Mouse (Mus musculus) 3T3-L1 (cell line): ENCODE results near the gene Nat14.
"Not testable (repeated sequence)": the region's sequence is repeated elsewhere in the genome, so short reads cannot be mapped to it uniquely, and the experiment has no call there.

Experiments
- DNase-seq: peaks from one replicate; pipeline ENCODE4 v3.0.0-alpha.2; 2015; ENCODE audit warnings: low read depth, low spot score

Gene Nat14

GRCm38 (mm10) chr7:4921824-4922482 is at the start of gene Nat14:
Gene Nat14 (plus strand): TSS chr7:4922028.
- DNase-seq, result no peak

- DNase-seq, result peak; percentile 92
Measured at GRCm38 (mm10) chr7:4876753-4877221, 45.0 kb upstream of the Nat14 start, which contains the start of gene Isoc2a. Gene Isoc2a (plus strand): TSS chr7:4877153.

DNA sequence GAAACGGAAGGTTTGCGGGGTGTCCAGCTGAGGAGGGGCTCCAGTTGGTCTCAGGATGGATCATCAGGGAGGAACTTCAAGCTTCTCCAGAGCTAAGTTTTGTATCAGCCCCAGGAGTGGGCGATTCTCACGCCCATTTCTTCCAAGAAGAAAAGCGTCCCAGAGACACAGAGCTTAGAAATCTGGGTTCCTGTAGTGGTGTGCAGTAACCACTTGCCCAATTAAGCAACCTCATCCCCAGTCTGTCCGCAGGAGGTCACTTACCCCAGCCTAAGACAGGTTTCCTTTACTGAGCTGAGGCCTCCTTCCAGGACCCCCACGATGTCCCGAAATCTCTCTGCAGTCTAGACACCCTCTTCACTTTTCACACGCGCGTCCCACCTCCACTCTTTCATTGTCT is 44.6 kb upstream of the Nat14 start:
- DNase-seq, result no peak

GRCm38 (mm10) chr7:4878186-4878585 is 43.6 kb upstream of the Nat14 start:
- DNase-seq, result peak; percentile 34

- DNase-seq, result not testable (repeated sequence)
Measured at GRCm38 (mm10) chr7:4879036-4879435, 42.8 kb upstream of the Nat14 start.

DNA sequence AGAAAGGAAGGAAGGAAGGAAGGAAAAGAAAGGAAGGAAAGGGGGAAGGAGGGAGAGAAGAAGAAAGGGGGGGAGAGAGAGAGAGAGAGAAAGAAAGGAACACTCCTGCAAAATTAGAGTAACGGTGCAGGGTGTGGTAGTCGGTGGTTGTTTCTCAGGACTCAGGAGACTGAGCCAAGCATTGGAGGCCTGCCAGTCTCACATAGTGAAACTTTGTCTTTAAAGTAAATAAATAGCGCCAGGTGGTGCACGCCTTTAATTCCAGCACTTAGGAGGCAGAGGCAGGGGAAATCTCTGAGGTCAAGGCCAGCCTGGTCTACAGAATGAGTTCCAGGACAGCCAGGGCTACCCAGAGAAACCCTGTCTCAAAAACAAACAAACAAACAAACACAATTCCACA is 35.1 kb upstream of the Nat14 start:
- DNase-seq, result peak; percentile 35

DNA sequence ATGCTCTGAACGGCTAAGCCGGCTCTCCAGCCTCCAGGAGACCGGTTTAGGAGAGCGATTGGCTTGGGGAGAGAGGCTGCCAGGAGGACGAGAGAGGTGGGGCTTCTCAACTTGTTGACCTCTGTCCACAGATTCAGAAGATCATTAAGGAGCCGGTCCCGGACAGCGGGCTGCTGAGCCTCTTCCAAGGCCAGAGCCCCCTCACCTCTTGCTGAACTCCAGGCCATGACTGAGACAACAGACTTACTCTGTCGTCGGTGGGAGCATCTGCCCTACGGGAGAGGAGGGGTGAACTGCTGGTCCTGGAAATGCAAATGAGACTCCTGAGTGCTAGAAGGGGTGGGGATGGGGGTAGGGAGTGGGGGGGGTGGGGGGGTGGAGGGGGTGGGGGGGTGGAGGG is 26.6 kb upstream of the Nat14 start:
- no peak for DNase-seq

- no peak for DNase-seq
Measured at GRCm38 (mm10) chr7:4898851-4899648, 22.8 kb upstream of the Nat14 start.

GRCm38 (mm10) chr7:4899649-4900522 is 21.9 kb upstream of the Nat14 start:
- no peak for DNase-seq

GRCm38 (mm10) chr7:4900523-4900851 is 21.3 kb upstream of the Nat14 start:
- DNase-seq, result no peak

DNA sequence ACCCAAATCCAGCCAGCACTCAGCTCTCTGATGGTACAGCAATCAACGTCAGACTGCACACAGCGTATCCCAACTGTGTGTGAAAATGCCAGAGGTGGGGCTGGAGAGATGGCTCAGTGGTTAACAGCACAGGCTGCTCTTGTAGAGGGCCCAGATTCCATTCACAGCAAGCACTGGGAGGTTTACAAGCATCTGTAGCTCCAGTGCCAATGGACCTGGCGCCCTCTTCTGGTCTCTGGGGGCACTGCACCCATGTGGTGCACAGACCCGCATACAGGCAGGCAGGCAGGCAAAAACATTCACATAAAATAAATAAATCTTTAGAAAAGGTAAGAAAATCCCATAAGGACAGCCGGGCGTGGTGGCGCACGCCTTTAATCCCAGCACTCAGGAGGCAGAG is 20.7 kb upstream of the Nat14 start:
- DNase-seq, result no peak

DNA sequence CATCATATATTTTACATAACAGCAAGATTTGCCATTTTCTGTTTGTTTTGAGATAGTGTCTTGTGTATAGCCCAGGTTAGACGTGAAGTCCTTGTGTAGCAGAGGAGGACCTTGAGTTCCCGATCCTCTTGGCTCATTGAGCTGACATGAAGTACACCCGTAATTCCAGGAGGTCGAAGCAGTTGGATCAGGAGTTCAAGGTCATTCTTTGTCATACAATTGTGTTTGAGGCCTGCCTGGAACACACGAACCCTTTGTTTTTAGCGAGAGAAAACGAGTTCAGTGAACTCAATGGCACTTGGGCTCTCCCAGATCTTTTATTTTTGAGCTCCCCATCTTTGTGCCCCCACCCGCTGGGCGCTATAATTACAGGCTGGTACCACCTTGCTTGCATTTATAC is 19.4 kb upstream of the Nat14 start:
- DNase-seq, result no peak

DNA sequence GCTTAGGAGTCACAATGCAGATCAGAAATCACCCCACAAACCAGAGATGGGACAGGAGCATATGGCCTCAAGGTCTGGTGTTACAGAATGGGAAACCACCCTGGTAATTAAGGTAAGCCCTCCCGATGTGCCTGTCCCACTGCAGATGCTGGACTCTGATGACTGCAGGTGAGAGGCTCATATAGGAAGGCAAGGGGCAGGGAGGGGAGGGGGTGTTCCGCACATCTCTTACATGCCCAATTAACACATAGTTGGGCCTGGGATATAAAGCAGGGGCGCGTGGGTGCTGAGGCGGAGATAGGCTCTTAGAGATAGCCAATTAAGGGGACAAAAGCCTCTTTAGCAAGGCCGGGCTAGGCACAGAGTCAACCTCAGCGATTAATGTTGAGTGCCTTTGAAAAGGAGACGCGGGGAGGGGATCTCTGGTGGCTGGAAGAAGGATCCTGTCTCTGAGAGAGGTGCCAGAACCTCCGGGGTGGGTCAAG is 15.3 kb upstream of the Nat14 start, which contains the start of gene Gm36210:
Gene Gm36210, minus strand, starts transcription at position 51 of the 485 bp plus-strand sequence.
- no peak for DNase-seq

- DNase-seq, result peak; percentile 50
Measured at GRCm38 (mm10) chr7:4911561-4911960, 10.3 kb upstream of the Nat14 start.

- DNase-seq, result peak; percentile 58
Measured at GRCm38 (mm10) chr7:4912248-4912647, 9.6 kb upstream of the Nat14 start.

GRCm38 (mm10) chr7:4915007-4915665 is 6.7 kb upstream of the Nat14 start, which contains the start of gene Zfp628:
Gene Zfp628 (plus strand): TSS chr7:4915217.
- DNase-seq, result peak; percentile 91

DNA sequence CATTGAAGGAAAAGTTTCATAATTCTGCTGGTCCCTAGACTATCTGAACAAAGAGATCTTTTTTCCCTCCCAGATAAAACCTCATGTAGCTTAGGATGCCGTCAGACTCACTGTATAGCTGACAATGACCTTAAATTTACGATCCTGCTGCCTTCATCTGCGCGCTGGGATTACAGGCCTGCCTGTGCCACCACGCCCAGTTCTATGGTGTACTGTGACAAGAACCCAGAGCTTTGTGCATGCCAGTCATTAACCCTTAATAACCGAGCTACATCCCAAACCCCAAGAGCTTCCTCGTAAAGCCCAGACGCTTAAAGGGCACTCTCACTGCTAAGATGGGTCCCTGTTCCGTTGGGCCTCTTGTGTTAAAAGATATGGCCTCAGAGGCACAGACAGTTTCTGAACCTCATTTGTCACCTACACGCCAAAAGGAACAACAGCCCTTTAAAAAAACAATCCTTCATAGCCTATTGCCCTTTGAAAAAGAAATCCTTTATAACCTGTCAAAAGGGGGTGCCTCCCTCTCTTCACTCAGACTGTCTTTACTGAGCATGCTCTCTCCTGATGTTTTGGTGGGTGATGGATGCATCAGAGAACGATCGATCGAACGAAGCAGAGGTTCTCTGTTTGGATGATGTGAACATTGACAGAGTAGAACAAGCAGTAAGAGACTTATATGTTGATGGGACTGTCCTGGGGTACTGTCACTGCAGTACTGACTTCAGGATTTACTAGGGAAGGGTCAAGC is 6.0 kb upstream of the Nat14 start:
- peak; percentile 59 for DNase-seq

DNA sequence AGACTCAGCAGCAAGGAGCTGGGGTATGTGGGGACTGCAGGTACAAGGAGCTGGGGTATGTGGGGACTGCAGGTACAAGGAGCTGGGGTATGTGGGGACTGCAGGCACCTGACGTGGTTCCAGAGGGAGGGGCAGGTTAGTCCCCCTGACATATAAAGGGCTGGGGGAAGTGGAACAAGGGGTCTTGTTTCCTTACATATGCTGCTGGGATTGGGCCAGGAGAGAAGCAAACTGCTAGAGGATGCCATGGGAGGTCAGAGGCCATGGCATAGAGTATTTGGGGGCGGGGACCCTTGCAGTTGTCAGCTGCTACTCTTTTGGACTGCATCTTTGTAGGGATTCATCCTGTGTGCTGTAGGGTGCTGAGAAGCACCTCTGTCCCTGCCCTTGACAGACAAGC is 4.3 kb upstream of the Nat14 start:
- DNase-seq, result no peak

DNA sequence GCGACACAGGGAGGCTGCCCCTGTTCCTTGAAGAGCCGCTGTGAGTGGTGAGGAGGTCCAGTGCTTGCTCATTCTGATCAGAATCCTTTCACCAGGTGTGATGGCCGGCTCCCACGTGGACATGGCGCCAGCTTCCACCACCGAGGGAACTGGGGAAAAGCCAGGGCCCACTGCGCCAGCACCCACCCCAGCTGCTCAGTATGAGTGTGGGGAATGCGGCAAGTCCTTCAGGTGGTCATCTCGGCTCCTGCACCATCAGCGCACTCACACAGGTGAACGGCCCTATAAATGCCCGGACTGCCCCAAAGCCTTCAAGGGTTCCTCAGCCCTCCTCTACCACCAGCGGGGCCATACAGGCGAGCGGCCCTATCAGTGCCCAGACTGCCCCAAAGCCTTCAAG is 3.1 kb upstream of the Nat14 start:
- DNase-seq, result no peak

GRCm38 (mm10) chr7:4919096-4919495 is 2.7 kb upstream of the Nat14 start:
- DNase-seq, result no peak

GRCm38 (mm10) chr7:4919971-4920370 is 1.9 kb upstream of the Nat14 start:
- no peak for DNase-seq
